Mouse (Mus musculus) hindbrain, embryonic 14.5 days (tissue): ENCODE results near the gene Gm8978. TPM values are rescaled to one million over a fixed set of nuclear protein-coding genes. Genes with fewer than 3 reads are reported as not detected.
"Not testable (repeated sequence)": the region's sequence is repeated elsewhere in the genome, so short reads cannot be mapped to it uniquely, and the experiment has no call there.

ENCODE experiments used
- ATAC-seq: fragments of 200-750 bp; cut with Nextera tagmentation; 2 replicates; pipeline ENCODE4 v1.8.0; 2017; ENCODE audit warnings: moderate number of reproducible peaks, mild to moderate bottlenecking, moderate TSS enrichment, moderate library complexity; ENCODE audit not compliant: low FRiP score
- DNase-seq: peaks from one replicate; pipeline ENCODE4 v3.0.0-alpha.2; 2015; ENCODE audit warnings: low spot score
- H3K27ac ChIP-seq: fragments of 300-500 bp; sonication (generic); 2 replicates; pipeline ENCODE4 v1.5.1; 2014; ENCODE audit warnings: mild to moderate bottlenecking, moderate library complexity
- H3K27me3 ChIP-seq: fragments of 300-500 bp; sonication (generic); 2 replicates; pipeline ENCODE4 v1.6.1; 2014; ENCODE audit warnings: mild to moderate bottlenecking, low read length, mixed read lengths; ENCODE audit not compliant: control insufficient read depth, insufficient read depth
- H3K36me3 ChIP-seq: fragments of 300-500 bp; sonication (generic); replicated peaks from 2 replicates; pipeline ENCODE4 v1.6.1; 2014; ENCODE audit not compliant: control insufficient read depth, insufficient read depth
- H3K4me1 ChIP-seq: fragments of 300-500 bp; sonication (generic); replicated peaks from 2 replicates; pipeline ENCODE4 v1.6.1; 2014; ENCODE audit warnings: antibody characterized with exemption, low read length, mixed read lengths; ENCODE audit not compliant: control insufficient read depth, insufficient read depth
- H3K4me2 ChIP-seq: fragments of 300-500 bp; sonication (generic); replicated peaks from 2 replicates; pipeline ENCODE4 v1.6.1; 2014; ENCODE audit warnings: mild to moderate bottlenecking, moderate library complexity
- H3K4me3 ChIP-seq: fragments of 300-500 bp; sonication (generic); replicated peaks from 2 replicates; pipeline ENCODE4 v1.5.1; 2014; ENCODE audit warnings: mild to moderate bottlenecking, low read length
- H3K9ac ChIP-seq: fragments of 300-500 bp; sonication (generic); 2 replicates; pipeline ENCODE4 v1.6.1; 2014
- H3K9me3 ChIP-seq: fragments of 300-500 bp; sonication (generic); 2 replicates; pipeline ENCODE4 v1.6.1; 2016; ENCODE audit warnings: low read length; ENCODE audit not compliant: control insufficient read depth
- WGBS: fragments of 180-500 bp; shearing (Covaris S2); extraction: QIAGEN DNeasy Blood & Tissue Kit; methylation state at CpG from one replicate; pipeline ENCODE4 v1.1.7; 2014; 5-methylcytosine and 5-hydroxymethylcytosine counted together
- microRNA-seq: library from miRNA; unstranded; fragments of <30 nt; microRNA quantifications from one replicate; pipeline ENCODE4, GENCODE M21; 2016
- polyA plus RNA-seq: library from polyadenylated mRNA; unstranded; fragments of >200 nt; fragmentation: Nextera tagmentation; extraction: Ambion mirVana; gene quantifications from 2 replicates; pipeline ENCODE4 v1.2.1, GENCODE M21; 2014

The Gm8978 gene
- polyA plus RNA-seq = not detected in 2 replicates

DNA sequence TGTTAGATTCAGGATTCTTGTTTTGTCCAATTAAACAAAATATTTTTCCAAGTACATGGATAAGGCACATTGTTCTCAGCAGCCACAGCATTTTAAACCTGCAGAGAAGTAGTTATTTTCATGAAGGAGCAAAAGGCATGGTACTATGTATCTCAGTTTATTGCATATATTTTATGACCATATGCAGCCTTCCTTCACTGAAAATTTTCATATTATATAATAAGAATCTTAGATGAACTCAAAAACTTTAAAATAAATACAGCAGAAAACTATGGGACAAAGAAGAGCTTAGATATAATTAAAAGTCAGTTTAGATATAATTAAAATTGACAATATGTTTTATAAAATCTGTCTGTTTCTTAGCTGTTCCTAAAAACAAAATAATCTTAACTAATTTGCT, at the start of gene Gm8978:
TSS of gene Gm8978 (minus strand) at position 101 of the 400 bp plus-strand sequence.
- not testable (repeated sequence) for H3K4me2 ChIP-seq, H3K36me3 ChIP-seq, ATAC-seq, H3K9me3 ChIP-seq, H3K4me1 ChIP-seq, H3K27me3 ChIP-seq, DNase-seq, H3K27ac ChIP-seq, H3K4me3 ChIP-seq, H3K9ac ChIP-seq

DNA sequence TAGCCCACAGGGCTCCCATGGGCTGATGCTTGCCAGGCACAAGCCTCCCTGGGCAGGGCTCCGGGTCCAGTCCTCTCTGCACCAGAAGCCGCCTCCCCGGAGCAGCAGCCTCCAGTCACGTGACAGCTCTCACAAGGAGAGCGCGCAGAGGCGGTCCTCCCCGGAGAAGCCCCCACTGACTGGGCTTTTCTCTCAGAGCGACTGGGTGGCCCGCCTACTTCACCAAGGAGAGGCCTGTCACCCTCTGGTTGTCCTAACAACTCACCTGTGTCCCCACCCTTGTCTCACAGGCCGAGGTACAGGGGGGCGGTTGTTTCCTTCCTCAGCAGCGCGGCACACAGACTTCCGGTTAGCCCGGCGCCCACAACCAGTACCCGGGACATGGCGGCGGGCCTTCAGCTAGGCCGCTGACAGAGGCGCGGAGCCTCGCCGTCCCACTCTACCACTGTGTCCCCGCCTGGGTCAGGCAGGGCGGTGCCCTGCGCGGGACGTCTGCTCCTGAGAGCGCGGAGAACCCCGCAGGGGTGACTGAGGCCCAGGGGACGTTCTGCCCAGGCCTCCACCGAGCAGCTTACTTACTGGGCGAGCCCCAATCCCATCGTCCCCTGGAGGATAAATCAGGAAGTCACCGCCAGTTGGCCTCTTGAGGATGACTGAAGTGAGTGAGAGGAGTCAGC, 35.3 kb downstream of the Gm8978 start:
- H3K4me1 ChIP-seq = not testable (repeated sequence)
- WGBS = 2% methylated on average over 10 of the region's 38 CpGs

DNA sequence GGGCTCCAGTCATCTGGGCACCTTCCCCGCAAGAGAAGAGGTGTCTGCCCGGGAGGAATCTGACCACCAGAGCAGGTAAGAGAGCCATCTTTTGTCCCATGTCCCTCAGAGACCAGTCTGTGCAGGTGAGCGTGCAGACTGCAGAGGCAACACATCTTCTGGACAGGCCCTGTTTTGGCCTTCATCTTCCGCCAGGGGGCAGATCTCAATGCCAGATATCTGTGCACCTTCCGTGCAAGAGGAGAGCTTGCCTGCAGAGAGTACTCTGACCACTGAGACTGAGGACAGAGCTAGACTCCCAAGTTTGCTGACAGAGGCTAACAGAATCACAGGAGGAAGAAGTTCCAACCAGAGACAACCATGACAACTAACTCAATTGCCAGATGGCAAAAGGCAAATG, 56.5 kb downstream of the Gm8978 start:
- H3K27ac ChIP-seq, H3K4me2 ChIP-seq, H3K4me3 ChIP-seq, H3K36me3 ChIP-seq, H3K4me1 ChIP-seq, DNase-seq, H3K9me3 ChIP-seq, H3K27me3 ChIP-seq, ATAC-seq, H3K9ac ChIP-seq: not testable (repeated sequence)
- WGBS = 86% methylated on average over 5 of the region's 5 CpGs

More for the DNA sequence above, 35.3 kb downstream of the Gm8978 start:
- DNase-seq = peak; percentile 63
- H3K4me3 ChIP-seq = peak overlapping the region; percentile 39
- peak overlapping the region; percentile 57 for H3K4me2 ChIP-seq
- not testable (repeated sequence) for H3K36me3 ChIP-seq, H3K9me3 ChIP-seq, H3K27me3 ChIP-seq
- peak overlapping the region; percentile 71; the same call in 1 of the 2 replicates for H3K27ac ChIP-seq
- H3K9ac ChIP-seq = peak overlapping the region; percentile 63
- ATAC-seq = peak; percentile 99

Small RNA genes lying within 50 kb of the gene (microRNA-seq; reads per million reads assigned to microRNA genes)
- not detected for gene Gm27440

Other genes starting within 250 kb of the Gm8978 start
- 10.9 and 11.0 TPM in 2 replicates for gene Rnls, start 233.0 kb downstream of the Gm8978 start, polyA plus RNA-seq
- gene Lipo4, start 107.5 kb downstream of the Gm8978 start, polyA plus RNA-seq = not detected in 2 replicates
- gene Lipo2, start 126.1 kb upstream of the Gm8978 start, polyA plus RNA-seq = 1.1 and 1.3 TPM in 2 replicates
- gene Lipo3, start 136.7 kb upstream of the Gm8978 start, polyA plus RNA-seq = 15.8 and 16.5 TPM in 2 replicates
- gene Lipo1, start 162.2 kb upstream of the Gm8978 start, polyA plus RNA-seq = not detected in 2 replicates